In genomic region chr2:35680833-35681232, GRCm38 (mm10) we compare ENCODE assay signal across 8 mouse cellular contexts.
DNase-seq lines count a peak whose midpoint lies in the region; ATAC-seq lines count a peak whose summit lies in the region.

No protein-coding gene starts in this region.

- H3K27me3 ChIP-seq in hindbrain, embryonic 10.5 days (ENCODE audit: insufficient read depth, poor library complexity, severe bottlenecking) = no peaks in the 10 kb centered on the region
- H3K27me3 ChIP-seq in hindbrain, embryonic 11.5 days (ENCODE audit: control insufficient read depth, insufficient read depth, low read length) = no peaks in the 10 kb centered on the region
- no peaks in the 10 kb centered on the region for H3K27me3 ChIP-seq in hindbrain, embryonic 15.5 days

- ATAC-seq in hindbrain, embryonic 11.5 days (ENCODE audit: low FRiP score) = no peak
- ATAC-seq in hindbrain, embryonic 15.5 days (ENCODE audit: low FRiP score, low read depth) = no peak

- 84% methylated on average over 6 of the region's 6 CpGs for WGBS in hindbrain, embryonic 10.5 days
- 76% methylated on average over 6 of the region's 6 CpGs for WGBS in hindbrain, embryonic 11.5 days
- 37% methylated on average over 6 of the region's 6 CpGs for WGBS in hindbrain, embryonic 15.5 days

- peaks cover 91% of the 10 kb centered on the region for H3K4me1 ChIP-seq in hindbrain, embryonic 10.5 days (replicated peaks)
- peaks cover 18% of the 10 kb centered on the region for H3K4me1 ChIP-seq in hindbrain, embryonic 11.5 days (replicated peaks; ENCODE audit: control insufficient read depth, insufficient read depth, low read length)
- H3K4me1 ChIP-seq in brown adipose tissue, adult 24 weeks (ENCODE audit: control insufficient read depth, insufficient read depth, insufficient read length, low read length) = peaks cover 65% of the 10 kb centered on the region
- H3K4me1 ChIP-seq in hindbrain, embryonic 15.5 days (replicated peaks) = peaks cover 95% of the 10 kb centered on the region

- H3K9me3 ChIP-seq in hindbrain, embryonic 10.5 days = no peaks in the 10 kb centered on the region
- no peaks in the 10 kb centered on the region for H3K9me3 ChIP-seq in hindbrain, embryonic 11.5 days (ENCODE audit: control insufficient read depth, low read length)
- H3K9me3 ChIP-seq in hindbrain, embryonic 15.5 days = no peaks in the 10 kb centered on the region

- no peak overlapping the region for H3K4me3 ChIP-seq in hindbrain, embryonic 10.5 days
- H3K4me3 ChIP-seq in hindbrain, embryonic 11.5 days (ENCODE audit: low read depth, low read length) = no peak overlapping the region
- no peak overlapping the region for H3K4me3 ChIP-seq in brown adipose tissue, adult 24 weeks (ENCODE audit: insufficient read depth, low read depth, low read length)
- no peak overlapping the region for H3K4me3 ChIP-seq in hindbrain, embryonic 15.5 days

- H3K4me2 ChIP-seq in hindbrain, embryonic 11.5 days (replicated peaks; ENCODE audit: low read depth, low read length) = no peak overlapping the region
- H3K4me2 ChIP-seq in hindbrain, embryonic 15.5 days = no peak overlapping the region

- H3K9ac ChIP-seq in hindbrain, embryonic 11.5 days (ENCODE audit: low read depth, low read length) = no peak overlapping the region
- no peak overlapping the region for H3K9ac ChIP-seq in hindbrain, embryonic 15.5 days

- peak overlapping the region; percentile 37; the same call in 1 of the 2 replicates for H3K27ac ChIP-seq in hindbrain, embryonic 10.5 days
- H3K27ac ChIP-seq in hindbrain, embryonic 11.5 days (ENCODE audit: low read depth, low read length) = no peak overlapping the region
- H3K27ac ChIP-seq in brown adipose tissue, adult 24 weeks (replicated peaks; ENCODE audit: low read depth, low read length) = peak overlapping the region; percentile 67
- peak overlapping the region; percentile 36; the same call in 1 of the 2 replicates for H3K27ac ChIP-seq in hindbrain, embryonic 15.5 days (replicated peaks)

- H3K36me3 ChIP-seq in hindbrain, embryonic 10.5 days = peaks cover 4% of the 10 kb centered on the region; the same call in 1 of the 2 replicates
- no peaks in the 10 kb centered on the region for H3K36me3 ChIP-seq in hindbrain, embryonic 11.5 days (ENCODE audit: control insufficient read depth, insufficient read depth, low read length)
- no peaks in the 10 kb centered on the region for H3K36me3 ChIP-seq in hindbrain, embryonic 15.5 days

- no peak for DNase-seq in hindbrain, embryonic 10.5 days (ENCODE audit: low spot score)
- no peak for DNase-seq in hindbrain, embryonic 11.5 days (ENCODE audit: low spot score)
- peak; percentile 63 for DNase-seq in lung, postnatal 36 days
- no peak for DNase-seq in layer of hippocampus, adult 9-11 months
- DNase-seq in thymus, postnatal 10 days (ENCODE audit: low spot score in 2 of 2) = no peak
- DNase-seq in right cerebral cortex, postnatal 14 days = no peak
